Mouse (Mus musculus): ENCODE measurements around the gene Galnt2. TPM values are rescaled to one million over a fixed set of nuclear protein-coding genes. Genes with fewer than 3 reads are reported as not detected.
A peak's percentile ranks its signal among the peaks of the same experiment; 100 is the strongest.

Gene Galnt2
- polyA plus RNA-seq, 1 experiment from 2014 or later = 70.0 TPM

DNA sequence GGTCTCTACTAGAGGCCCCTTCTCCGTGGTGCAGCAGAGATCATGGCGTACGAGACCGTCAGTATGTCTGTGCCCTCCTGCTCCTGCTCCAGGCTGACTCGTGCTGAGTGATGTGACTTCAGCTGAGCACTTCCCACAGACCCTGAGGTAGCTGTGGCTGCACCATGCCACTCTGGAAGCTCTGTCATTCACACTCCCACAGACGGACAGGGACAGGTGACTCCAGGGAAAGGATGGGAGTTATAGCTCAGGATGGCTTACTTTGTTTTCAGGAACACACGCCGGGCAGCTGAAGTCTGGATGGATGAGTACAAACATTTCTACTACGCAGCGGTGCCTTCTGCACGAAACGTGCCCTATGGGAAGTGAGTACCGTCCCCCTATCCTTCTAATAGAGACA is 105.1 kb downstream of the Galnt2 start:
- DNase-seq (ENCODE audit: low spot score) (no peak), ATAC-seq (ENCODE audit: low read depth) (no peak)
- Histone ChIP-seq H3K9me3 (ENCODE audit: control insufficient read depth, low read length) (no peaks in the 10 kb centered on the region), H3K27me3 (replicated peaks; ENCODE audit: control insufficient read depth, insufficient read depth, low read length) (no peaks in the 10 kb centered on the region), H3K9ac (ENCODE audit: low read depth, low read length) (no peak overlapping the region), H3K4me2 (ENCODE audit: low read depth, low read length) (no peak overlapping the region), H3K27ac (replicated peaks; ENCODE audit: low read depth, low read length) (no peak overlapping the region), H3K4me3 (ENCODE audit: low read depth, low read length) (no peak overlapping the region), H3K36me3 (ENCODE audit: control insufficient read depth, insufficient read depth, low read length) (peaks cover 86% of the 10 kb centered on the region), H3K4me1 (ENCODE audit: control insufficient read depth, insufficient read depth, low read length) (no peaks in the 10 kb centered on the region)
- WGBS = 95% methylated on average over 13 of the region's 13 CpGs

GRCm38 (mm10) chr8:124339742-124340141 is 108.6 kb downstream of the Galnt2 start:
- ATAC-seq (ENCODE audit: low read depth) (no peak), DNase-seq (ENCODE audit: low spot score) (no peak)
- Histone ChIP-seq H3K4me2 (ENCODE audit: low read depth, low read length) (no peak overlapping the region), H3K4me1 (ENCODE audit: control insufficient read depth, insufficient read depth, low read length) (no peaks in the 10 kb centered on the region), H3K9ac (ENCODE audit: low read depth, low read length) (no peak overlapping the region), H3K27ac (replicated peaks; ENCODE audit: low read depth, low read length) (no peak overlapping the region), H3K36me3 (ENCODE audit: control insufficient read depth, insufficient read depth, low read length) (peaks cover 87% of the 10 kb centered on the region), H3K27me3 (replicated peaks; ENCODE audit: control insufficient read depth, insufficient read depth, low read length) (no peaks in the 10 kb centered on the region), H3K9me3 (ENCODE audit: control insufficient read depth, low read length) (no peaks in the 10 kb centered on the region), H3K4me3 (ENCODE audit: low read depth, low read length) (no peak overlapping the region)
- 70% methylated on average over 3 of the region's 3 CpGs for WGBS

- 64% methylated on average over 17 of the region's 17 CpGs for WGBS
- no peak overlapping the region for H3K27ac ChIP-seq (replicated peaks; ENCODE audit: low read depth, low read length)
- H3K36me3 ChIP-seq (ENCODE audit: control insufficient read depth, insufficient read depth, low read length) = peaks cover 85% of the 10 kb centered on the region
- H3K9me3 ChIP-seq (ENCODE audit: control insufficient read depth, low read length) = no peaks in the 10 kb centered on the region
- H3K9ac ChIP-seq (ENCODE audit: low read depth, low read length) = no peak overlapping the region
- ATAC-seq (ENCODE audit: low read depth) (peak; percentile 44; the same call in 1 of the 2 replicates), DNase-seq (ENCODE audit: low spot score) (peak; percentile 21)
- no peak overlapping the region for H3K4me2 ChIP-seq (ENCODE audit: low read depth, low read length)
- H3K27me3 ChIP-seq (replicated peaks; ENCODE audit: control insufficient read depth, insufficient read depth, low read length) = no peaks in the 10 kb centered on the region
- no peak overlapping the region for H3K4me3 ChIP-seq (ENCODE audit: low read depth, low read length)
- H3K4me1 ChIP-seq (ENCODE audit: control insufficient read depth, insufficient read depth, low read length) = no peaks in the 10 kb centered on the region
These were observed 109.3 kb downstream of the Galnt2 start for GRCm38 (mm10) chr8:124340360-124341068.

DNA sequence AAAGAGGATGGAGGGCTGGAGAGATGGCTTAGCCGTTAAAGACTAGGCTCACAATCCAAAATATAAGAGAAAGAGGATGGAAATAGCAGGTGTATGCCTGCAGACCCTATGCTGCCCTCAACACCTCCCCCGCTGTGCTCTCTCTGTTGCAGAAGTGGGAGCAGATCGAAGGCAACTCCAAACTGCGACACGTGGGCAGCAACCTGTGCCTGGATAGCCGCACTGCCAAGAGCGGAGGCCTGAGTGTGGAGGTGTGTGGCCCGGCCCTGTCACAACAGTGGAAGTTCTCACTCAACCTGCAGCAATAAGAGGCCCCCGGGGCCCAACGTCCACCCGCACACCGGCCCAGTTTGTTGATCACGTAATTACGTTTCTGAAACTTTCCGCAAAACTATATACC is 112.0 kb downstream of the Galnt2 start:
- Histone ChIP-seq H3K4me3 (ENCODE audit: low read depth, low read length) (no peak overlapping the region), H3K36me3 (ENCODE audit: control insufficient read depth, insufficient read depth, low read length) (peaks cover 60% of the 10 kb centered on the region), H3K9me3 (ENCODE audit: control insufficient read depth, low read length) (no peaks in the 10 kb centered on the region), H3K27me3 (replicated peaks; ENCODE audit: control insufficient read depth, insufficient read depth, low read length) (no peaks in the 10 kb centered on the region), H3K4me1 (ENCODE audit: control insufficient read depth, insufficient read depth, low read length) (no peaks in the 10 kb centered on the region), H3K4me2 (ENCODE audit: low read depth, low read length) (no peak overlapping the region), H3K27ac (replicated peaks; ENCODE audit: low read depth, low read length) (no peak overlapping the region), H3K9ac (ENCODE audit: low read depth, low read length) (no peak overlapping the region)
- no peak for DNase-seq (ENCODE audit: low spot score)
- ATAC-seq (ENCODE audit: low read depth) = no peak
- WGBS = 92% methylated on average over 15 of the region's 15 CpGs

DNA sequence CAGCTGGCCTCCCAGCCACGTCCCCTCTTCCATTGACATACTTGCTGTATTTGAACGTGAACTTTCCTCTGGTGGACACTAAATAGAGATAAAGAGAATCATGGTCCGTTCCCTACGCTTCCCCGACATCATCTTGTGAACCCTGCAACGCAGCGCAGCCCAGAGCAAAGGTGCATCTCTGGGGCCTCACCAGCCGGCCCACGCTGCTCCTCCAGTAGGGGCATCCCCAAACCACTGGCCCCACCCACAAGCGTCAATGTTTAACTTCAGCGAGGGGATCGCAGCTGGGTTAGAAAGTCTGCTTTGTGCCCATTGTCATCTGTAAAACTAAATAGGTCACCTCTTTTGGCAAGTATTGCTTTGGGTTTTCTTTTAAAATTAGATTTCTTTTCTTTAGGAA is 112.8 kb downstream of the Galnt2 start:
- WGBS = 89% methylated on average over 12 of the region's 12 CpGs

GRCm38 (mm10) chr8:124345098-124345497 is 113.9 kb downstream of the Galnt2 start:
- no peaks in the 10 kb centered on the region for H3K4me1 ChIP-seq (ENCODE audit: control insufficient read depth, insufficient read depth, low read length)
- no peak overlapping the region for H3K9ac ChIP-seq (ENCODE audit: low read depth, low read length)
- DNase-seq (ENCODE audit: low spot score) (no peak), ATAC-seq (ENCODE audit: low read depth) (no peak)
- H3K36me3 ChIP-seq (ENCODE audit: control insufficient read depth, insufficient read depth, low read length) = peaks cover 43% of the 10 kb centered on the region; the same call in 1 of the 2 replicates
- H3K27me3 ChIP-seq (replicated peaks; ENCODE audit: control insufficient read depth, insufficient read depth, low read length) = no peaks in the 10 kb centered on the region
- no peak overlapping the region for H3K4me2 ChIP-seq (ENCODE audit: low read depth, low read length)
- H3K9me3 ChIP-seq (ENCODE audit: control insufficient read depth, low read length) = no peaks in the 10 kb centered on the region
- H3K4me3 ChIP-seq (ENCODE audit: low read depth, low read length) = no peak overlapping the region
- 84% methylated on average over 10 of the region's 10 CpGs for WGBS
- H3K27ac ChIP-seq (replicated peaks; ENCODE audit: low read depth, low read length) = no peak overlapping the region

More for the DNA sequence above, 112.8 kb downstream of the Galnt2 start:
- H3K27me3 ChIP-seq (replicated peaks; ENCODE audit: control insufficient read depth, insufficient read depth, low read length) = no peaks in the 10 kb centered on the region
- no peak overlapping the region for H3K4me2 ChIP-seq (ENCODE audit: low read depth, low read length)
- no peaks in the 10 kb centered on the region for H3K4me1 ChIP-seq (ENCODE audit: control insufficient read depth, insufficient read depth, low read length)
- DNase-seq (ENCODE audit: low spot score) = no peak
- peaks cover 52% of the 10 kb centered on the region for H3K36me3 ChIP-seq (ENCODE audit: control insufficient read depth, insufficient read depth, low read length)
- no peaks in the 10 kb centered on the region for H3K9me3 ChIP-seq (ENCODE audit: control insufficient read depth, low read length)
- no peak overlapping the region for H3K27ac ChIP-seq (replicated peaks; ENCODE audit: low read depth, low read length)
- no peak overlapping the region for H3K4me3 ChIP-seq (ENCODE audit: low read depth, low read length)
- H3K9ac ChIP-seq (ENCODE audit: low read depth, low read length) = no peak overlapping the region
- no peak for ATAC-seq (ENCODE audit: low read depth)

DNA sequence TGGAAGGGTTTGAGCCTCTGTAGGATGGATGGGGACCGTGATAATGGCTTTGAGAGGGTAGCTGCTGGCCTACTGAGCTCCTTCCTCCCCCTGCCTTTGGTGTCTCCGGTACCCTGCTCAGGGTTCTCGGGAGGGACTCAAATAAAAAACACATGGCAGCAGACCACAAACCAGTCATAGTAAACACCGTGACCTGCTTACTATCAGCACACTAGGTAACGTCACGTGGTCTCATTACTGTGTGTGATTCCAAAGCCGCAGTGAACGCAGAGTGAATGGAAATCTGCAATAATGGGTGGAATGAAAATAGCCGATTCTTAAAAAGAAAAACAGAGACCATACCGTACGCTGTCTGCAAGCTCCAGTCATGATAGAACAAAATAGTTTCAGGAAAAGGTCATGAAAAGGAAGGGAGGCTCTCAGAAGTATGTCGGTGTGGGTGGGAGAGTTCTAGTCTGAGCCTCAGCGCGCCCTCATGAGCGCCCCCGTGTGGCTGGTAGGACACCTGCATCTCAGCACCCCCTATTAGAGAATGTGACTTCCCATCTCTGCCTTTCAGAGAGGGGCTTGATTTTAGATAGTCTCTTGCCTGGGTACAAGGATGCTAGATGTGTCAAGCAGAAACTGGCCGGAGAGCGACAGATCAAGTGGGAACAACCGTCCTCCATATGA is 115.8 kb downstream of the Galnt2 start:
- Histone ChIP-seq H3K36me3 (ENCODE audit: control insufficient read depth, insufficient read depth, low read length) (peaks cover 33% of the 10 kb centered on the region; the same call in 1 of the 2 replicates), H3K27ac (replicated peaks; ENCODE audit: low read depth, low read length) (no peak overlapping the region), H3K4me1 (ENCODE audit: control insufficient read depth, insufficient read depth, low read length) (no peaks in the 10 kb centered on the region), H3K9ac (ENCODE audit: low read depth, low read length) (no peak overlapping the region), H3K27me3 (replicated peaks; ENCODE audit: control insufficient read depth, insufficient read depth, low read length) (no peaks in the 10 kb centered on the region), H3K4me3 (ENCODE audit: low read depth, low read length) (no peak overlapping the region), H3K4me2 (ENCODE audit: low read depth, low read length) (peak overlapping the region; percentile 25), H3K9me3 (ENCODE audit: control insufficient read depth, low read length) (no peaks in the 10 kb centered on the region)
- WGBS = 39% methylated on average over 19 of the region's 19 CpGs
- ATAC-seq (ENCODE audit: low read depth) (peak; percentile 61; the same call in 1 of the 2 replicates), DNase-seq (ENCODE audit: low spot score) (peak; percentile 68)

GRCm38 (mm10) chr8:124348087-124348486 is 116.9 kb downstream of the Galnt2 start:
- 46% methylated on average over 1 of the region's 1 CpGs for WGBS
- Histone ChIP-seq H3K9me3 (ENCODE audit: control insufficient read depth, low read length) (no peaks in the 10 kb centered on the region), H3K27me3 (replicated peaks; ENCODE audit: control insufficient read depth, insufficient read depth, low read length) (no peaks in the 10 kb centered on the region), H3K4me2 (ENCODE audit: low read depth, low read length) (no peak overlapping the region), H3K4me1 (ENCODE audit: control insufficient read depth, insufficient read depth, low read length) (no peaks in the 10 kb centered on the region), H3K4me3 (ENCODE audit: low read depth, low read length) (no peak overlapping the region), H3K36me3 (ENCODE audit: control insufficient read depth, insufficient read depth, low read length) (peaks cover 23% of the 10 kb centered on the region; the same call in 1 of the 2 replicates), H3K27ac (replicated peaks; ENCODE audit: low read depth, low read length) (no peak overlapping the region), H3K9ac (ENCODE audit: low read depth, low read length) (no peak overlapping the region)
- DNase-seq (ENCODE audit: low spot score) (no peak), ATAC-seq (ENCODE audit: low read depth) (no peak)
